Mouse (Mus musculus) bone marrow, adult 2 months (tissue): ENCODE results near the gene Pgrmc1.

Experiments used
- CTCF ChIP-seq: fragments of 200-500 bp; IDR thresholded peaks from 2 replicates; pipeline ENCODE4 v1.5.1; 2011; ENCODE audit warnings: low read length, control low read depth; ENCODE audit not compliant: control insufficient read depth, insufficient read depth
- POLR2A ChIP-seq: fragments of 200-500 bp; IDR thresholded peaks from 2 replicates; pipeline ENCODE4 v1.6.1; 2011; ENCODE audit warnings: low read depth, mild to moderate bottlenecking, control low read depth, low read length, borderline replicate concordance; ENCODE audit not compliant: control insufficient read depth

- TF ChIP-seq POLR2A (no peak), CTCF (no peak)
These were observed 32.8 kb downstream of the Pgrmc1 start for GRCm38 (mm10) chrX:36630771-36631170.
